Mouse (Mus musculus) MEL-GATA-1-ER (cell line): Measurements from ENCODE around the gene Bcl7c.
A peak's percentile ranks its signal among the peaks of the same experiment; 100 is the strongest.
"Not testable (repeated sequence)": the region's sequence is repeated elsewhere in the genome, so short reads cannot be mapped to it uniquely, and the experiment has no call there.

ENCODE experiments used
- DNase-seq: peaks from one replicate; pipeline ENCODE4 v3.0.0-alpha.2; 2012; ENCODE audit warnings: low read depth; ENCODE audit errors: extremely low read depth

The Bcl7c gene

GRCm38 (mm10) chr7:127708207-127709078 is at the start of gene Bcl7c:
Bcl7c (minus strand) TSS chr7:127708933.
- peak; percentile 82 for DNase-seq

- no peak for DNase-seq
Measured at GRCm38 (mm10) chr7:127753741-127754140, 45.0 kb upstream of the Bcl7c start.

- no peak for DNase-seq
Measured at GRCm38 (mm10) chr7:127753158-127753557, 44.4 kb upstream of the Bcl7c start.

- no peak for DNase-seq
Measured at GRCm38 (mm10) chr7:127752069-127752468, 43.3 kb upstream of the Bcl7c start.

- no peak for DNase-seq
Measured at GRCm38 (mm10) chr7:127751619-127752018, 42.9 kb upstream of the Bcl7c start.

- no peak for DNase-seq
Measured at GRCm38 (mm10) chr7:127750131-127751127, 41.7 kb upstream of the Bcl7c start.

GRCm38 (mm10) chr7:127748235-127748560 is 39.5 kb upstream of the Bcl7c start:
- DNase-seq, result no peak

- no peak for DNase-seq
Measured at GRCm38 (mm10) chr7:127747559-127748234, 39.0 kb upstream of the Bcl7c start.

- no peak for DNase-seq
Measured at GRCm38 (mm10) chr7:127746494-127747491, 38.1 kb upstream of the Bcl7c start.

- peak; percentile 90 for DNase-seq
Measured at GRCm38 (mm10) chr7:127745652-127746493, 37.1 kb upstream of the Bcl7c start.

GRCm38 (mm10) chr7:127745251-127745651 is 36.5 kb upstream of the Bcl7c start:
- DNase-seq, result peak; percentile 96

GRCm38 (mm10) chr7:127744366-127745045 is 35.8 kb upstream of the Bcl7c start, which contains the start of gene Fbxl19:
Fbxl19 (plus strand) TSS chr7:127744543.
- peak; percentile 60 for DNase-seq

GRCm38 (mm10) chr7:127732066-127732465 is 23.3 kb upstream of the Bcl7c start, which contains the start of gene Ctf2:
Ctf2 (minus strand) TSS chr7:127732166.
- not testable (repeated sequence) for DNase-seq

- DNase-seq, result no peak
Measured at GRCm38 (mm10) chr7:127730170-127730569, 21.4 kb upstream of the Bcl7c start.

- no peak for DNase-seq
Measured at GRCm38 (mm10) chr7:127727898-127728297, 19.2 kb upstream of the Bcl7c start.

GRCm38 (mm10) chr7:127725924-127726323 is 17.2 kb upstream of the Bcl7c start:
- DNase-seq, result no peak

- DNase-seq, result no peak
Measured at GRCm38 (mm10) chr7:127725490-127725889, 16.8 kb upstream of the Bcl7c start.

- DNase-seq, result no peak
Measured at GRCm38 (mm10) chr7:127719258-127719657, 10.5 kb upstream of the Bcl7c start.

- no peak for DNase-seq
Measured at GRCm38 (mm10) chr7:127718339-127718738, 9.6 kb upstream of the Bcl7c start.
